Mouse (Mus musculus) hindbrain, embryonic 13.5 days (tissue): ENCODE data around the gene Tnfaip6. TPM values are rescaled to one million over a fixed set of nuclear protein-coding genes. Genes with fewer than 3 reads are reported as not detected.
A peak's percentile ranks its signal among the peaks of the same experiment; 100 is the strongest.

Experiments
- ATAC-seq: fragments of 200-750 bp; cut with Nextera tagmentation; 2 replicates; pipeline ENCODE4 v1.8.0; 2017; ENCODE audit warnings: moderate TSS enrichment; ENCODE audit not compliant: low FRiP score
- H3K27ac ChIP-seq: fragments of 300-500 bp; sonication (generic); 2 replicates; pipeline ENCODE4 v1.5.1; 2015; ENCODE audit warnings: inconsistent platforms, mild to moderate bottlenecking, moderate library complexity
- H3K27me3 ChIP-seq: fragments of 300-500 bp; sonication (generic); 2 replicates; pipeline ENCODE4 v1.6.1; 2015; ENCODE audit warnings: mild to moderate bottlenecking, inconsistent platforms
- H3K36me3 ChIP-seq: fragments of 300-500 bp; sonication (generic); 2 replicates; pipeline ENCODE4 v1.6.1; 2015; ENCODE audit warnings: mild to moderate bottlenecking, inconsistent platforms
- H3K4me1 ChIP-seq: fragments of 300-500 bp; sonication (generic); replicated peaks from 2 replicates; pipeline ENCODE4 v1.6.1; 2015; ENCODE audit warnings: inconsistent platforms
- H3K4me2 ChIP-seq: fragments of 300-500 bp; sonication (generic); 2 replicates; pipeline ENCODE4 v1.6.1; 2015; ENCODE audit warnings: inconsistent platforms, mild to moderate bottlenecking, moderate library complexity
- H3K4me3 ChIP-seq: fragments of 300-500 bp; sonication (generic); 2 replicates; pipeline ENCODE4 v1.5.1; 2015; ENCODE audit warnings: mild to moderate bottlenecking, inconsistent platforms
- H3K9ac ChIP-seq: fragments of 300-500 bp; sonication (generic); 2 replicates; pipeline ENCODE4 v1.6.1; 2015; ENCODE audit warnings: mild to moderate bottlenecking, inconsistent platforms
- H3K9me3 ChIP-seq: fragments of 300-500 bp; sonication (generic); 2 replicates; pipeline ENCODE4 v1.6.1; 2016; ENCODE audit warnings: inconsistent platforms
- WGBS: fragments of 180-500 bp; shearing (Covaris S2); methylation state at CpG from one replicate; pipeline ENCODE4 v1.1.7; 2015; 5-methylcytosine and 5-hydroxymethylcytosine counted together
- polyA plus RNA-seq: library from polyadenylated mRNA; unstranded; fragments of >200 nt; fragmentation: Nextera tagmentation; extraction: Ambion mirVana; gene quantifications from 2 replicates; pipeline ENCODE4 v1.2.1, GENCODE M21; 2015

Tnfaip6 gene
- polyA plus RNA-seq, 1 experiment from 2014 or later, result 7.9 TPM

DNA sequence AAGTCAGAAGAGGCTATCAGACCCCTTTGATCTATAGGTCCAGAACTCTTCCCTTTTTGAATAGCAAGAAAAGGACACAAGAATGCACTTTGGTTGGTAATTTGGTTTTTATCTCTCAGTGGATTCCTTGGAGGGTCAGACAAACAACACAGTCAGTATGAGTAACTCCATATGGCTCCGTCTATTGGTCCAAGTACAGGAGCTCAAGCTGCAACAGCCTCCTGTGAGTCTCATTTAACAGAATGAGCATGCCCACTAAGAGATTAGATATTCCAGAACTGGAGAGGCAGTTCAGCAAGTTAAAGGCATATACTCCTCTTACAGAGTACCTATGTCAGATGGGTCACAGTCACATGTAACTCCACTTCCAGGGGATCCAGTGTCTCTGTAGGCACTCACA, 19.3 kb downstream of the Tnfaip6 start:
- no peak overlapping the region for H3K27ac ChIP-seq
- no peak overlapping the region for H3K4me2 ChIP-seq
- H3K9ac ChIP-seq, result no peak overlapping the region
- WGBS, result 76% methylated on average over 1 of the region's 1 CpGs
- H3K9me3 ChIP-seq, result no peaks in the 10 kb centered on the region
- no peak for ATAC-seq
- H3K4me3 ChIP-seq, result no peak overlapping the region
- no peaks in the 10 kb centered on the region for H3K4me1 ChIP-seq
- H3K36me3 ChIP-seq, result no peaks in the 10 kb centered on the region
- no peaks in the 10 kb centered on the region for H3K27me3 ChIP-seq

DNA sequence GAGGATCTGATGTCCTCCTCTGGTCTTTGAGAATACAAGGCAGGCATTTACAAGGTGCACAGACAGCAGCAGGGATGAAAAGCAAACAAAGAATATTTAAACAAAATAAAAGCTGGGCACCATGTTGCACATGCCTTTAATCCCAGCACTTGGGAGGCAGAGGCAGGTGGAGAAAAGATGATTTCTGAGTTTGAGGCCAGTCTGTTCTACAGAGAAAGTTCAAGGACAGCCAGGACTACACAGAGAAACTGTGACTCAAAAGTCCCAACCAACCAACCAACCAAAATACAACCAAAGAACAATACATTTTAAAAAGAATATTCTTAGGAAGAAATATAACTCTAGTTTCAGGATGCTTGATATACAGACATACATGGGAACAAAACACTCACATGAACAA, 19.9 kb downstream of the Tnfaip6 start:
- no peak overlapping the region for H3K27ac ChIP-seq

GRCm38 (mm10) chr2:52068641-52069040, 30.8 kb downstream of the Tnfaip6 start:
- H3K9me3 ChIP-seq, result no peaks in the 10 kb centered on the region
- ATAC-seq, result no peak
- H3K4me1 ChIP-seq, result peaks cover 11% of the 10 kb centered on the region
- no peak overlapping the region for H3K4me2 ChIP-seq
- H3K9ac ChIP-seq, result no peak overlapping the region
- 79% methylated on average over 1 of the region's 1 CpGs for WGBS
- no peaks in the 10 kb centered on the region for H3K27me3 ChIP-seq
- no peak overlapping the region for H3K4me3 ChIP-seq
- no peak overlapping the region for H3K27ac ChIP-seq
- no peaks in the 10 kb centered on the region for H3K36me3 ChIP-seq

More for the DNA sequence above, 19.9 kb downstream of the Tnfaip6 start:
- Histone ChIP-seq H3K27me3 (no peaks in the 10 kb centered on the region), H3K4me1 (no peaks in the 10 kb centered on the region), H3K4me2 (no peak overlapping the region), H3K36me3 (no peaks in the 10 kb centered on the region), H3K9me3 (no peaks in the 10 kb centered on the region), H3K4me3 (no peak overlapping the region), H3K9ac (no peak overlapping the region)
- no peak for ATAC-seq

GRCm38 (mm10) chr2:52070816-52071215, 33.0 kb downstream of the Tnfaip6 start:
- H3K9me3 ChIP-seq, result no peaks in the 10 kb centered on the region
- H3K4me2 ChIP-seq, result no peak overlapping the region
- H3K36me3 ChIP-seq, result peaks cover 7% of the 10 kb centered on the region
- no peak overlapping the region for H3K9ac ChIP-seq
- no peak overlapping the region for H3K27ac ChIP-seq
- H3K4me3 ChIP-seq, result no peak overlapping the region
- 89% methylated on average over 5 of the region's 5 CpGs for whole genome bisulfite sequencing
- peaks cover 19% of the 10 kb centered on the region for H3K4me1 ChIP-seq
- H3K27me3 ChIP-seq, result no peaks in the 10 kb centered on the region
- ATAC-seq, result no peak

DNA sequence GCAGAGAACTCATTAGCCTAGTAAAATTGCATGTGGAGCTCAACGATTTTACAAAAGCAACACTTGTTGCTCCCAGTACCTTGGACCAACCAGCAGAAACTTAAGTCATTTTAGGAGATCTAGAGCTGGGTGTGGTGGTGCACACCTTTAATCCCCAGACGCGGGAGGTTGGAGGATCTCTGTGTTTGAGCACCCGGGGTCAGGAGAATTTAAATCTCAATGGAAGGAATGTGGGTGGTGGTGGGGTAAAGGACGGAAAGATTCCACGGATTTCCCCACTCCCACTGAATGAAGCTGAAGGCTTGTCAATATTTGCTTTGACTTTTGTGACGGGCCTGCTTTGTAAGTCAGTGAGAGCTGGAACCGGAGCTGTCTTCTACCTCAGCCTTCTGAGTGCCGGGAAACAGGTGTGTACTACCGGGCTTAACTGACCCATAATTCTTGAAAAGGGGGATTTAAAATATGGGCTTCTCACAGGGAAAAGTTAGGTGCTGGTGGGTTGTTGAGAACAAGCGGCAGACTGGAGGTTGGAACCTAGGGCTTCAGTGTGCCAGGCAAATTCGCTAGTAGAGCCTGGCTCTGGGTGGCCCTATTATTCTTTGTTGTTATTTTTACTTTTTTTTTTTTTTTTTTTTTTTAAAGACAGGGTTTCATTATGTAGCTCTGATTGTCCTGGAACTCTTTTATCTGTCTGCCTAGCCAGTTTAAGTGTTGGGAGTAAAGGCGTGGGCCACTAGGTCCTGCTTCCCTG, 33.6 kb downstream of the Tnfaip6 start:
- peaks cover 19% of the 10 kb centered on the region for H3K4me1 ChIP-seq
- H3K9ac ChIP-seq, result 0 out of 2 replicates have a peak overlapping the region, but pooled peaks have one; percentile 51
- H3K4me2 ChIP-seq, result peak overlapping the region; percentile 68
- no peak overlapping the region for H3K27ac ChIP-seq
- ATAC-seq, result no peak
- H3K9me3 ChIP-seq, result no peaks in the 10 kb centered on the region
- peaks cover 12% of the 10 kb centered on the region for H3K36me3 ChIP-seq
- no peaks in the 10 kb centered on the region for H3K27me3 ChIP-seq
- 16% methylated on average over 13 of the region's 13 CpGs for WGBS
- H3K4me3 ChIP-seq, result peak overlapping the region; percentile 97; the same call in 1 of the 2 replicates

DNA sequence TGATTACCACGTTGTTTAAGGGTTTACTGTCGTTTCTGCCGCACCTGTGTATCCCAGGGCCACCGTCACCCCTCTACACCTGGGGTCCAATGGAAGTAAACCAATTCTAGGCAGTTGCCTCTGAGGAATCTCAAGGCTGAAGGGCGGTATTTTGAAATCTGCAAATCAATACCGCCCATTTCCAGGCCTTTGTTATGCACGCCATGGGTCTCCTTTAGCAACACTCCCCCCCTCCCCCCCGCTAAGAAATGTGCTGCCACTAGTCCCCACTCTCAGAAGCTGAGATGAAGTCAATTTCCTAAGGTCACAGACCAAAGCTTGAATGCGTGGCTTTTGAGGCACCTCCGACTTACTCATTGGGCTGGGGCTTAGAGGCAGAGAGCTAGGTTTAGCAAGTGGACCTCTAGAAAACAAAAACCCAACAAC, 34.3 kb downstream of the Tnfaip6 start:
- ATAC-seq, result peak; percentile 61
- Histone ChIP-seq H3K9ac (peak overlapping the region; percentile 93; the same call in 1 of the 2 replicates), H3K9me3 (no peaks in the 10 kb centered on the region), H3K4me3 (peak overlapping the region; percentile 97), H3K4me1 (peaks cover 19% of the 10 kb centered on the region), H3K36me3 (peaks cover 12% of the 10 kb centered on the region), H3K4me2 (peak overlapping the region; percentile 68), H3K27ac (peak overlapping the region; percentile 87), H3K27me3 (no peaks in the 10 kb centered on the region)
- under 1% methylated on average over 10 of the region's 10 CpGs for WGBS

GRCm38 (mm10) chr2:52072491-52073140, 34.8 kb downstream of the Tnfaip6 start, which contains the start of gene Rif1:
Gene Rif1, plus strand, starts transcription at chr2:52072832.
- 0% methylated on average over 36 of the region's 72 CpGs for WGBS
- H3K4me2 ChIP-seq, result peak within 1 kb of the TSS; percentile 68

DNA sequence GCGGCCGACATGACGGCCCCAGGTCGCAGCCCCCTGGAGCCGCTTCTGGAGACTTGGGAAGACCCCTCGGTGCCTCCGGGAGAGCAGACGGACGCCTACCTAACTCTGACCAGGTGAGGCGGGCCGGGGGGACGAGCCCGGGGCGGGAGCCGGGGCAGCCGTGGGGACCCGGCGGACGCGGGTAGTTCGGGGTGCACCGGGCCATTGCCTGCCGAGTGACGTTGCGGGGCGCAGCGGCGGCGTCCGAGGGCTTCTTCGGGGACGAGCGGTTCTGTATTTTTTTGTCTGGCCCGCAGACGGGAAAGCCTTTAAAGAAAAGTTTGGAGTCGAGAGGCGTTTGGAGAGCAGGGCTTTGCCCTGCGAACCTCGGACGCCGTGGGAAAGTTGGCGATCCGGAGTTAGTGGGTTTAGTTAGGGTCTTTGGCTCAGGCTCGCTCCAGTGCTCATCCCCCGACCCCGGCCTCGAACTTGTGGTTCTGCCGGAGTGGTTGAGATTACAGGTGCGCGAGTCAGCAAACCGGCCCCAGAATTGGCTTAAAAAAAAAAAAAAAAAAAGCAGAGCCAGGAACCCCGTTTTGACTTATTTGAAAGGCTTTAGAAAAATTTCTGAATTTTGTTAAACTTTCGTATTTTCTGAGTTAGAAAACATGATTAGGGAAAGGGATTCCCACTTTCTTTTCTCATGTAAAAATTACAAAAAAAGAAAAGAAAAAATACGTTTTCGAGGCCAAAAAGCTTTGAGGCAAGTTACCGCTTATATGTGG, 35.5 kb downstream of the Tnfaip6 start:
- no peaks in the 10 kb centered on the region for H3K9me3 ChIP-seq
- peak overlapping the region; percentile 93 for H3K9ac ChIP-seq
- peak overlapping the region; percentile 97 for H3K4me3 ChIP-seq
- peak; percentile 70; the same call in 1 of the 2 replicates for ATAC-seq
- WGBS, result 1% methylated on average over 56 of the region's 56 CpGs
- H3K36me3 ChIP-seq, result peaks cover 20% of the 10 kb centered on the region
- peaks cover 19% of the 10 kb centered on the region for H3K4me1 ChIP-seq
- H3K27ac ChIP-seq, result peak overlapping the region; percentile 87
- no peaks in the 10 kb centered on the region for H3K27me3 ChIP-seq
- H3K4me2 ChIP-seq, result peak overlapping the region; percentile 68

More at GRCm38 (mm10) chr2:52072491-52073140, 34.8 kb downstream of the Tnfaip6 start, which contains the start of gene Rif1:
- Histone ChIP-seq H3K27ac (peak within 1 kb of the TSS; percentile 87), H3K9me3 (no peaks in the 10 kb centered on the region), H3K4me1 (peaks cover 19% of the 10 kb centered on the region), H3K27me3 (no peaks in the 10 kb centered on the region), H3K36me3 (peaks cover 16% of the 10 kb centered on the region), H3K9ac (peak within 1 kb of the TSS; percentile 93), H3K4me3 (peak within 1 kb of the TSS; percentile 97)
- peak; percentile 98 for ATAC-seq

DNA sequence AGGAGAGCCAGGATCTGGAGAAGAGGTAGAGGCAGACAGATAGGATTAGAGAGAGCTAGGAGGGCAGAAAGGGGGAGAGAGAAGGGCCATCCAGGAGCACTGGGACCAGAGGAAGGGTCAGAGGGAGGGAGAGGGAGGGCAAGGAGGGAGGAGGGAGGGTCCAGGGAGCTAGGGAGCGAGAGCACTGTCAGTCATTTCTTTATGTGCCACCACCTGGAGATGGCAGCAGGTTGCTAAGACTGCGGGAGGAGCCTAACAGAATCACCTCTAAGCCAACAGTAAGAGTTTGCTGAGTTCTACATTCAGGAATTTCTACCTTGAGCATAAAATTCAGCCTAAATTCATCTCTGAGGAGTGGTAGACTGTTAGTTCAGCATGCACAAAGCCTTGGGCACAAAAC, 40.9 kb downstream of the Tnfaip6 start:
- H3K4me1 ChIP-seq, result peaks cover 8% of the 10 kb centered on the region
- ATAC-seq, result no peak
- no peak overlapping the region for H3K4me3 ChIP-seq
- H3K27ac ChIP-seq, result no peak overlapping the region
- no peaks in the 10 kb centered on the region for H3K27me3 ChIP-seq
- H3K36me3 ChIP-seq, result peaks cover 45% of the 10 kb centered on the region
- no peak overlapping the region for H3K9ac ChIP-seq
- no peak overlapping the region for H3K4me2 ChIP-seq
- 83% methylated on average over 2 of the region's 2 CpGs for WGBS
- H3K9me3 ChIP-seq, result no peaks in the 10 kb centered on the region

GRCm38 (mm10) chr2:52084013-52084412, 46.2 kb downstream of the Tnfaip6 start:
- peaks cover 60% of the 10 kb centered on the region for H3K36me3 ChIP-seq
- no peaks in the 10 kb centered on the region for H3K4me1 ChIP-seq
- 97% methylated on average over 3 of the region's 3 CpGs for WGBS

DNA sequence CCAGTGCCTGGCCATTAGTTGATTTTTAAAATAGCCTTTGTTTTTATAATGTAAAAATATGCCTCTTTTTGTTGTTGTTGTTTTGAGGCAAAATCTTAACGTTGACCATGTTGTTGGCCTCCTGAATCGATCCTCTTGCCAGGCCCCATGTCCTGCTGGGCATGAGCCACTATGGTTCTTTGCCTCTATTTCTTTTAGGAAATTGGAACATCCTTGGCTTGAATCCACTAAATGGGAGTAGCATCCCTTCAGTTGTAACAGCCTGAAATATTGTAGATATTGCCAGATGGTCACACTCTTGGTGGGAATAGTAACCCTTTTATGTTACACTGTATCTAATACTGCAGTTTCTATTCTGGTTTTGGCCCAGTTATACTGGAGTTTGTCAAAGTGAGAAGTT, 46.8 kb downstream of the Tnfaip6 start:
- no peak overlapping the region for H3K4me3 ChIP-seq
- H3K9me3 ChIP-seq, result no peaks in the 10 kb centered on the region
- H3K4me1 ChIP-seq, result no peaks in the 10 kb centered on the region
- H3K36me3 ChIP-seq, result peaks cover 61% of the 10 kb centered on the region
- H3K4me2 ChIP-seq, result no peak overlapping the region
- no peaks in the 10 kb centered on the region for H3K27me3 ChIP-seq
- WGBS, result 92% methylated on average over 2 of the region's 2 CpGs
- H3K27ac ChIP-seq, result no peak overlapping the region
- no peak for ATAC-seq
- no peak overlapping the region for H3K9ac ChIP-seq

More at GRCm38 (mm10) chr2:52084013-52084412, 46.2 kb downstream of the Tnfaip6 start:
- H3K9me3 ChIP-seq, result no peaks in the 10 kb centered on the region
- no peak overlapping the region for H3K9ac ChIP-seq
- H3K27me3 ChIP-seq, result no peaks in the 10 kb centered on the region
- no peak overlapping the region for H3K4me3 ChIP-seq
- H3K4me2 ChIP-seq, result no peak overlapping the region
- ATAC-seq, result no peak
- H3K27ac ChIP-seq, result no peak overlapping the region
